Mouse (Mus musculus) megakaryocyte progenitor cell, adult 5-6 weeks (primary cell): ENCODE measurements around the gene 2210408I21Rik. TPM values are rescaled to one million over a fixed set of nuclear protein-coding genes. Genes with fewer than 3 reads are reported as not detected.
A peak's percentile ranks its signal among the peaks of the same experiment; 100 is the strongest.
"Not testable (repeated sequence)": the region's sequence is repeated elsewhere in the genome, so short reads cannot be mapped to it uniquely, and the experiment has no call there.

ENCODE experiments used
- ATAC-seq: replicated peaks from 2 replicates; pipeline ENCODE4 v1.8.0; 2016; ENCODE audit warnings: mild to moderate bottlenecking, moderate TSS enrichment, inconsistent platforms; ENCODE audit not compliant: poor library complexity
- total RNA-seq, 2 experiments: library from RNA; stranded (forward) in 1 of 2; stranded (reverse) in 1 of 2; fragments of 157-497, 149-512 nt in 1 of 2; fragments of 200-1000 nt in 1 of 2; gene quantifications; 2 replicates each; pipeline versions ENCODE4 v1.2.3 to v1.2.4; 2015 to 2017

2210408I21Rik gene
- 6.5 and 7.3 TPM in 2 replicates for total RNA-seq (2015)
- 3.4 and 4.7 TPM in 2 replicates for total RNA-seq (2017)

DNA sequence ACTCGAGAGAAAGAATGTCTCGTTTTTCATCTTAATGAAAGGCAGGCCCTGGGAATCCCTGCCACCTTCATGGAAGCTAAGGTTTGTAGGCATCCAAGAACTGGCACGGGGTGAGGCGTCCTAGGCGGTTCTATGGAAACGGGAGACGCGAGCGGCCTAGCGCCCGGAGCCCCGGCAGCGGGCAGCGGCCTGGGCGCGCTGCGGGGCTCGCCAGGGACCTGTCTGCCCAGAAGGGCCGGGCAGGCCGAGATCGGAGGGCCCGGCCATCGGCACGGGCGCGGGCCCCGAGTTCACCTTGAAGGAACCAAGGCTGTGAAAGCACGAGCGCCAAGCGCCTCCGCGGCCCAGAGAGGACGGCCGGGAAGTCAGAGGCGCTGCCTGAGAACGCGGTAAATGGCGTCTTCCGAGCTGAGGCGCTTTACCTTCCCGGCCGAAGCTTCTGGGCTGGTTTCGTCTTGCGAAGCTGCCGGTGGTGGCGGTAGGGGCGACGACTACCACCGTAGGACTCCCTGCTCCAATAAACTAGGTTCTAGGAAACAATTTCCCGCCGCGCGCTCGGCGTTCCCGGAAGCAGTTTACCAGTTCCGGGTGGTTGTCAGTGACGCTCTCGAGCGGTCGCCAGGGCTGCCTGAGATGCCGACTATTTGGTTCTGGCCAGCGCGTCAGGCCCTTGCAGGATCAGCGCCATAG, at the start of gene 2210408I21Rik, which contains the start of gene Slf1:
TSS of gene 2210408I21Rik (plus strand) at position 610 of the 690 bp plus-strand sequence.
TSS of gene Slf1 (minus strand) at position 543 of the 690 bp plus-strand sequence.
- ATAC-seq: peak; percentile 98

GRCm38 (mm10) chr13:77092876-77093275, 42.5 kb upstream of the 2210408I21Rik start:
- not testable (repeated sequence) for ATAC-seq

DNA sequence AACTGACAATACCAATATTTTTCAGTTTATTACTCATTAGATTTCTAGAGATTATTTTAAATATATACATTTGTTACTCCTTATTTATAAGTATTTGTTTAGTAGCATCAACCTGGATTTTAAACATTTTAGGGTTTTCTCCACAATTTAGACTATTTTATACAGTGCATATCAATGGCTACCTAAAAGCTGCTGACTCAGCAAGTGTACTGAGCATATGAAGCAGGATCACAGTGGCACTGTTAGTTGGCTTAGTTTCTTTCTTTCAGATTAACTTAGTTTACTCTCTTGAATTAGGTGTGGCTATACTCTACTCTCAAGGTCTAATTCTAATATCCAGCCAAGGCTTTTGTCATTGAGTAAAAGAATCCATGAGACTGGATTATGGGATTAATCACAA, 27.6 kb upstream of the 2210408I21Rik start:
- ATAC-seq: no peak

GRCm38 (mm10) chr13:77118695-77119094, 16.6 kb upstream of the 2210408I21Rik start:
- no peak for ATAC-seq

DNA sequence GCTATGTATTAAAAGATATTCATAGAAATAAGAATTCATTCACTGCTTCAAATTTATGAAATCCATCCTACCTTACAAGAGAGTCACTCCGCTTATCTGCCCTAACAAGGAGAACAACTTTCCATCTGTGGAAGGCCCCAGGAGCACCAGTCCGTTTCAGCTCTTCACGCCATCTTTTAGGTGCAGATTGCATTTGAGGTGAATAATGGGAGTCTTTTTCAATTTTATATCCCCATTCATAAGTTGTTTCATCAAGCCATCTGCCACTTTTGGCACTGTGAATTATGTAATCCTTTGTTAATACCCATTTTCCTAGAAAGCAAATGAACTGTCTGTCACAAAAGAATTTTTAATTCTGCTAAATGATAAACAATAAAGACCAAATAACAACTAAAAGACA, 10.2 kb upstream of the 2210408I21Rik start:
- no peak for ATAC-seq

GRCm38 (mm10) chr13:77128240-77128639, 7.1 kb upstream of the 2210408I21Rik start:
- ATAC-seq: no peak

DNA sequence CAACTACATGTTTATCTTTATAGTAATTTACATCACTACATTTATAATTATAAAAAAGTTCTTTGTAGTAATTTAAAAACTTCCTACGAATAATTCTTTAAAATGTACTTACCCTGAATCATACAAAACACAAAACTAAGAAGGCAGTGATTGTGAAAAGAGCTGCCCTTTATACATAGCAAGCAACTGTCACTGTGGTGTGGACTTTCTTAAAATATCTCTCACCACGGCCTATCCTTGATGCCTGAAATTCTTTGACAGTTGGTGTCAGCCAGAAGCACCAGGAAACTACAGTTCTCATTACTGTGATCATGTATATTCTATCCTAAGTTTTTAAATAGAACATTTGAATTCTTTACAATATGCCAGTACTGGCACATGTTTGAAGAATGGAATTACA, 4.2 kb upstream of the 2210408I21Rik start:
- ATAC-seq: no peak

- peak; percentile 59 for ATAC-seq
Measured at GRCm38 (mm10) chr13:77135621-77135981, 261 bp downstream of the 2210408I21Rik start.

DNA sequence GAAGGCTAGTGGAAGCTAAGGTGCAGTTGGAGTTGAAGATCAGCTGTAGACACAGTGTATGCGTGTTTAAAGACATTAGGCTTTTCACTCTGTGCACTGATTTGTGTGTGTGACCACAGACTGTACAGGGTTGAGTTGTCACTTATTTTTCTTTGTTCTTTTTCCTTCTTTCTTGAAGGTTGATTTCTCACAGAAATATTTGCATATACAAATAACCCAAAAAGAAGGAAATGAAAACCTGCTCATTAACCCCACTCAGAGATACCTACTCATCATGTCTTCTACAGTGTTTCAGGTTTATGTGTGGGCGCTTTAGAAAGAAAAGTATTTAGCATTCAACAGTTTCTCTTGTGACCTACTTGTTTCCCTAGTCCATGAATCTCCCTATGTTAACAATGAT, 5.5 kb downstream of the 2210408I21Rik start:
- ATAC-seq: 0 out of 2 replicates have a peak, but pooled peaks have one; percentile 17

DNA sequence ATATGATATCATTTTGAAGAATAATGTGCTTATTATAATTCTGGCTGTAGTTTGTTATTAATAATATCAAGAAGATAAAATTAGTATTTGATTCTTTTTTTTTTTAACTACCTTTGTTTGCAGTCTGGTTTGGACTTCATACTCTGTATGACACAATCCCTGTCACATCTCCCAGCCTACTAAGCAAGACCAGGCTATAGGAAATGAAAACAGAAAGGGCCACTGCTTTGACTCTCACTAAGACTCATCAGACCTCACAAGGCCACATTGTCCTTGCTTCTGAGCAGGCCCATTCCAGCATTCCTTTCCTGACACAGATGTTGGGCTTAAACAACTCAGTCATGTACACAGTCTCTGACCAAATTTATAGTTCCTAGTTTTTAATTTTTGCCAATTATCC, 42.6 kb downstream of the 2210408I21Rik start:
- no peak for ATAC-seq

DNA sequence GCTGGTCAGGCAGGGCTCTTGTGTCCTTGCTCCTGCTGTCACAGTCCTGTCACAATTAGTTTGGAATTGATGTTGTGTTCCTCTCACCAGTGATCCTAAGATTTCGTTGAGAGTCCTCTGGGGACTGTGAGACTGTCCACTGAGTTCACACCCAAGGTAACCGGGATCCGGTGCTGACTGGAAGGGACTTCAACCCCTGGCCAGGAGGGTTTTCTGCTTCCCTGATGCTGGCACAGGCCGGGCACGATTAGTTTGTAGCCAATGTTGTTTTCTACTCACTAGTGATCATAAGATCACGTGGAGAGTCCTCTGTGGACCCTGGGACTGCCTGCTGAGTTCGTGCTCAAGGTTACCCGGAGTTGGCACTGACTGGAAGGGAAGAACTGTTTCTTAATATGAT, 55.3 kb downstream of the 2210408I21Rik start:
- no peak for ATAC-seq

GRCm38 (mm10) chr13:77192201-77192600, 56.9 kb downstream of the 2210408I21Rik start:
- ATAC-seq: no peak

GRCm38 (mm10) chr13:77208764-77209418, 73.6 kb downstream of the 2210408I21Rik start:
- ATAC-seq: no peak

- no peak for ATAC-seq
Measured at GRCm38 (mm10) chr13:77213196-77213595, 77.9 kb downstream of the 2210408I21Rik start.

- ATAC-seq: no peak
Measured at GRCm38 (mm10) chr13:77215460-77215859, 80.1 kb downstream of the 2210408I21Rik start.

DNA sequence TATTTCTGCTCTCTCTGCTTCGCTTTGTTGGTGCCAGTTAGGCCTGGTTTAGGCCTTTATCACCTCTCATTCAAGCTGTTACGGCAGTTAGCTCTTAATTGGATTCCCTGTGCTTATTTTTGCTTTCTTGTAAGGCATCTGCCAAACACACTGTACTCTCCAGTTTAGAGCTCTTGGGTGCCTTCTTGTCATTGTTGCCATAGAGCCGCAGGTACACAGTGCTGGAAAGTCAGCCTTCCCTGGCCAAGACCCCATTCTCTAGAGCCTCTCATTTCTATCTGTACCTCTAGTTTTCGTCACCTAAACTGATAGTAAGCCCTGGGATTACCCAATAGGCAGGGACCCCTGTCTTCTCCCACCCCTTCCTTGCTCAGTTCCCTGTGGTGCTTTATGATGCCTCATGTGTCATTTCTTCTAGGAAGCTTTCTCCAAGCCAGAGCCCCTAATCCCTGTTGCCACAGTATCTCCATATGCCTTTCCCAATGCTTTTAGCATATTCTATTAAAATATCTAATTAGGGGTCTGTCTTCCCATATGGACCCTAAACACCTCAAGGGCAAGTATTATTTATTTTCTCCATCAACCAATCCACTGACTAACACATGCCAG, 82.4 kb downstream of the 2210408I21Rik start:
- ATAC-seq: no peak

- no peak for ATAC-seq
Measured at GRCm38 (mm10) chr13:77221072-77221471, 85.7 kb downstream of the 2210408I21Rik start.

GRCm38 (mm10) chr13:77256541-77256940, 121.2 kb downstream of the 2210408I21Rik start:
- ATAC-seq: no peak

DNA sequence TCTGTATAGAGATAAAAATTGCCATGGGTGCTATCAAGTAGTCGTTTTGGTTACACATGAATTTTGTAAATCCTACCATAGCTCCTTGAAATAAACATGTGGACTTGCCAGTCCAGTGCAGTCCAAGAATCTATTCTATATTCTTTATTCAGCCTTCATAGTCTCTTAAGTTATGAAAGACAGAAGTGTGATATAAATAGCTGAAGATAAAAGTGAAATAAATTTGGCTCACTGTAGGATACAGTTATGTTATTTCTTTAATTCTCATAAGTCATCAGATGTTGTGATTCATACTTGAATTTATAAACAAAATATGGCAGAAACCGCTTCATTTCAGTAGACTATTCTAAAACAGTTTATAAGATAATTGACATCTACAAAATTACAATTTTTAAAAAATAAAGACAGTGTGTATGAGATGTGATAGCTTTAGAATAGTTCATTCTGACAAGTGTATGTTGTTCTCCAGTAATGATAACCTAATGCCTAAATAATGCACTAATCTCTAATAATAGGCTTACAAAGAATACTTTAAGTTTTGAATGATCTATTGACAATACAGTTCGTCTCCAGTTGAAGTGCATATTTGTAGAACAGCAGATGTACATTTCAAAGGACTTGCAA, 127.5 kb downstream of the 2210408I21Rik start:
- no peak for ATAC-seq

- no peak for ATAC-seq
Measured at GRCm38 (mm10) chr13:77263400-77264179, 128.2 kb downstream of the 2210408I21Rik start.

- ATAC-seq: no peak
Measured at GRCm38 (mm10) chr13:77264481-77264880, 129.1 kb downstream of the 2210408I21Rik start.
